Mouse (Mus musculus) kidney, adult 2 months (tissue): Measurements from ENCODE around the gene S100a5.

Experiments
- CTCF ChIP-seq: fragments of 200-500 bp; conservative IDR thresholded peaks from 2 replicates; pipeline ENCODE4 v1.5.1; 2011; ENCODE audit warnings: low read depth, mild to moderate bottlenecking, control low read depth, low read length, moderate library complexity, mixed read lengths; ENCODE audit not compliant: insufficient read depth, insufficient read length
- POLR2A ChIP-seq: fragments of 200-500 bp; IDR thresholded peaks from one replicate; pipeline ENCODE4 v1.6.1; 2011; ENCODE audit warnings: low read depth, low read length, control low read depth

DNA sequence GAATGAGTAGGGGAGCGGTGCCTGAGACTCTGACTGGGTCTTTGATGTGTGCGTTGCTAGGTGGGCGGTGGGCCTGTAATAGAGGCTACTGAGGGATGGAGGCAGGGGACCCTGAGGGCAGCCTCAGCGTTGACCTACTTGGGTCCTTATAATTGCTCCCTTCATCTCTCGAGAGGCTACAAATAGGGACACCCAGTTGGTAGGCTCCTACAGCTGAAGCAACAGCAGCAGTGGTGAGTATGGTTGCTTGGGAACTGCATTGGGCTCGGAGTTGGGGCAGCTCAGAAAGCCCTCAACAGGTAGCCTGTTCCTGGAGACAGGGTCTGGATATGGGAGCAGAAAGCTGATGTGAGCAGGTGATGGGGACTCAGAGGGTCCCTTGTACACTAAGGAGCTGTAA, 8.3 kb upstream of the S100a5 start:
- TF ChIP-seq POLR2A: no peak
- TF ChIP-seq CTCF: no peak
